ENCODE assay signal across 8 mouse cellular contexts in genomic region chr2:122368995-122369739, GRCm38 (mm10). TPM values are rescaled to one million over a fixed set of nuclear protein-coding genes. Genes with fewer than 3 reads are reported as not detected.
DNase-seq lines count a peak whose midpoint lies in the region; ATAC-seq and TF ChIP-seq lines count a peak whose summit lies in the region.

Gene Shf, minus strand, starts transcription at chr2:122369162.

- peak; percentile 88 for DNase-seq in 416B (ENCODE audit: low read depth)
- peak; percentile 96 for DNase-seq in heart, embryonic 10.5 days (ENCODE audit: low spot score)
- peak; percentile 84 for DNase-seq in midbrain, postnatal 0 days (ENCODE audit: low spot score)
- peak; percentile 86 to 87 for DNase-seq in spleen, postnatal 14 days (ENCODE audit: low spot score in 2 of 2)

- peaks cover 14% of the 10 kb centered on the region for H3K27me3 ChIP-seq in heart, embryonic 10.5 days (ENCODE audit: insufficient read depth, poor library complexity, severe bottlenecking)
- H3K27me3 ChIP-seq in kidney, embryonic 15.5 days = peaks cover 14% of the 10 kb centered on the region
- H3K27me3 ChIP-seq in limb, embryonic 15.5 days = 0 out of 2 replicates have a peak, but pooled peaks cover 4% of the 10 kb centered on the region
- no peaks in the 10 kb centered on the region for H3K27me3 ChIP-seq in midbrain, postnatal 0 days (ENCODE audit: insufficient read depth, low read length)

- TF ChIP-seq CTCF in bone marrow macrophage, adult 2 months (IDR thresholded peaks at IDR 0.05; ENCODE audit: low read depth, low read length) = no peak
- no peak for TF ChIP-seq CTCF in midbrain, postnatal 0 days (IDR thresholded peaks at IDR 0.05)

- ATAC-seq in erythroblast, adult 5-6 weeks (replicated peaks; ENCODE audit: low FRiP score, poor library complexity, severe bottlenecking) = peak; percentile 77
- peak; percentile 95 for ATAC-seq in kidney, embryonic 15.5 days (replicated peaks; ENCODE audit: low FRiP score)
- ATAC-seq in limb, embryonic 15.5 days (ENCODE audit: insufficient number of reproducible peaks, low FRiP score, low TSS enrichment, low read depth) = peak; percentile 94
- peak; percentile 87 for ATAC-seq in midbrain, postnatal 0 days (ENCODE audit: low FRiP score)

- TF ChIP-seq POLR2A in bone marrow macrophage, adult 2 months (IDR thresholded peaks at IDR 0.05; ENCODE audit: borderline replicate concordance, low read depth, low read length) = no peak

- no peaks in the 10 kb centered on the region for H3K9me3 ChIP-seq in heart, embryonic 10.5 days
- H3K9me3 ChIP-seq in kidney, embryonic 15.5 days (replicated peaks) = no peaks in the 10 kb centered on the region
- no peaks in the 10 kb centered on the region for H3K9me3 ChIP-seq in limb, embryonic 15.5 days
- no peaks in the 10 kb centered on the region for H3K9me3 ChIP-seq in midbrain, postnatal 0 days (ENCODE audit: low read length)

- H3K36me3 ChIP-seq in heart, embryonic 10.5 days = no peaks in the 10 kb centered on the region; the same call in 1 of the 2 replicates
- no peaks in the 10 kb centered on the region for H3K36me3 ChIP-seq in kidney, embryonic 15.5 days
- H3K36me3 ChIP-seq in limb, embryonic 15.5 days = 0 out of 2 replicates have a peak, but pooled peaks cover under 1% of the 10 kb centered on the region
- H3K36me3 ChIP-seq in midbrain, postnatal 0 days (ENCODE audit: insufficient read depth, low read length) = no peaks in the 10 kb centered on the region

- H3K4me1 ChIP-seq in bone marrow macrophage, adult 2 months (ENCODE audit: control insufficient read depth, insufficient read depth, low read length) = peaks cover 4% of the 10 kb centered on the region; the same call in 1 of the 2 replicates
- peaks cover 33% of the 10 kb centered on the region for H3K4me1 ChIP-seq in heart, embryonic 10.5 days
- H3K4me1 ChIP-seq in kidney, embryonic 15.5 days = peaks cover 33% of the 10 kb centered on the region
- peaks cover 30% of the 10 kb centered on the region for H3K4me1 ChIP-seq in limb, embryonic 15.5 days
- H3K4me1 ChIP-seq in midbrain, postnatal 0 days (ENCODE audit: insufficient read depth, low read length) = peaks cover 18% of the 10 kb centered on the region; the same call in 1 of the 2 replicates

- H3K9ac ChIP-seq in kidney, embryonic 15.5 days = peak within 1 kb of the TSS; percentile 87
- H3K9ac ChIP-seq in limb, embryonic 15.5 days = peak within 1 kb of the TSS; percentile 92
- peak within 1 kb of the TSS; percentile 91 for H3K9ac ChIP-seq in midbrain, postnatal 0 days (replicated peaks; ENCODE audit: low read length, poor library complexity, severe bottlenecking)

- no peak within 1 kb of the TSS for H3K27ac ChIP-seq in bone marrow macrophage, adult 2 months (ENCODE audit: insufficient read depth, low read depth, low read length)
- H3K27ac ChIP-seq in heart, embryonic 10.5 days = peak within 1 kb of the TSS; percentile 96
- H3K27ac ChIP-seq in kidney, embryonic 15.5 days = peak within 1 kb of the TSS; percentile 66
- H3K27ac ChIP-seq in limb, embryonic 15.5 days = peak within 1 kb of the TSS; percentile 75
- H3K27ac ChIP-seq in midbrain, postnatal 0 days (ENCODE audit: low read depth, low read length) = peak within 1 kb of the TSS; percentile 68

- WGBS in heart, embryonic 10.5 days = under 1% methylated on average over 53 of the region's 54 CpGs
- under 1% methylated on average over 40 of the region's 54 CpGs for WGBS in kidney, embryonic 15.5 days
- 1% methylated on average over 46 of the region's 54 CpGs for WGBS in limb, embryonic 15.5 days
- 1% methylated on average over 33 of the region's 54 CpGs for WGBS in midbrain, postnatal 0 days

- H3K4me2 ChIP-seq in kidney, embryonic 15.5 days = peak within 1 kb of the TSS; percentile 93
- peak within 1 kb of the TSS; percentile 80 for H3K4me2 ChIP-seq in limb, embryonic 15.5 days
- peak within 1 kb of the TSS; percentile 81 for H3K4me2 ChIP-seq in midbrain, postnatal 0 days (ENCODE audit: low read depth, low read length, poor library complexity, severe bottlenecking)

- H3K4me3 ChIP-seq in bone marrow macrophage, adult 2 months (ENCODE audit: insufficient read depth, low read length) = peak within 1 kb of the TSS; percentile 70
- peak within 1 kb of the TSS; percentile 89 for H3K4me3 ChIP-seq in heart, embryonic 10.5 days
- peak within 1 kb of the TSS; percentile 76 for H3K4me3 ChIP-seq in kidney, embryonic 15.5 days (replicated peaks)
- H3K4me3 ChIP-seq in limb, embryonic 15.5 days = peak within 1 kb of the TSS; percentile 84
- H3K4me3 ChIP-seq in midbrain, postnatal 0 days (ENCODE audit: low read depth, low read length) = peak within 1 kb of the TSS; percentile 93

RNA-seq across cellular contexts. Expression of gene Shf, which starts in this region (rescaled TPM):
- 2.6 TPM in 2 replicates for polyA plus RNA-seq in bone marrow macrophage, adult 2 months (2012; ENCODE audit: insufficient read depth, insufficient read length, missing spikeins)
- 0.84 TPM in 1 of 2 replicates, not detected in the other for total RNA-seq in erythroblast, adult 5-6 weeks (2015; ENCODE audit: low replicate concordance)
- 6.3 and 13.0 TPM in 2 replicates for total RNA-seq in erythroblast, adult 5-6 weeks (2017; ENCODE audit: low replicate concordance)
- polyA plus RNA-seq in heart, embryonic 10.5 days (2016; fragmentation: Nextera tagmentation; extraction: Ambion mirVana) = 3.2 and 5.4 TPM in 2 replicates
- 2.4 and 2.6 TPM in 2 replicates for polyA plus RNA-seq in kidney, embryonic 15.5 days (2015; fragmentation: Nextera tagmentation; extraction: Ambion mirVana)
- polyA plus RNA-seq in limb, embryonic 15.5 days (2015; fragmentation: Nextera tagmentation; extraction: Ambion mirVana) = 3.5 and 4.3 TPM in 2 replicates
- 95.6 and 138 TPM in 2 replicates for total RNA-seq in midbrain, postnatal 0 days (2014; rRNA removed)
- 9.2 and 11.6 TPM in 2 replicates for polyA plus RNA-seq in midbrain, postnatal 0 days (2015; fragmentation: Nextera tagmentation; extraction: Ambion mirVana)
